Mouse (Mus musculus) gastrocnemius, adult 8-10 months (tissue): ENCODE data around the gene Gm20532. TPM values are rescaled to one million over a fixed set of nuclear protein-coding genes. Genes with fewer than 3 reads are reported as not detected.

Source experiments
- DNase-seq, 2 experiments: peaks; one replicate each; pipeline ENCODE4 v3.0.0; 2022; ENCODE audit warnings: low spot score in 2 of 2
- total RNA-seq, 4 experiments: library from RNA; stranded (reverse); gene quantifications; 2 replicates each; pipeline ENCODE4 v1.2.4; 2022

The Gm20532 gene
- total RNA-seq, 4 experiments from 2014 or later = not detected

- no peak for DNase-seq
Measured at GRCm38 (mm10) chr2:26617928-26618327, 31.5 kb downstream of the Gm20532 start.

DNA sequence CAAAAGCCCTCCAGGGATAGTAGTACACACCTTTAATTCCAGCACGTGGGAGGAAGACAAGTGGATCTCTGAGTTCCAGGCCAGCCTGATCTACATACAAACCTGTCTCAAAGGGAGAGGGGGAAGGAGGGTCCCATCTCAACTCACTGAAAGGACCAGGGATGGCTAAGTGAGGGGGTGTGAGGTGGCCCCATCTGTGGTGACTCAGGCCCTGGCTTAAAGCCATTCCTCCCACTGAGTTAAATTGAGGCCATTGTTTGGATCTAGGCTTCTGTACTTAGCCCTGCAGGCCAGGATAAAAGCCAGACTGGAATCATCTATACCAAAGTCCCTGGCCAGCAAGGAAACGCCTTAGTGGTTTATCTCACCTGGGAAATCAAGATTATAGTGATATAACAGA lies 34.8 kb downstream of the Gm20532 start:
- DNase-seq = no peak

DNA sequence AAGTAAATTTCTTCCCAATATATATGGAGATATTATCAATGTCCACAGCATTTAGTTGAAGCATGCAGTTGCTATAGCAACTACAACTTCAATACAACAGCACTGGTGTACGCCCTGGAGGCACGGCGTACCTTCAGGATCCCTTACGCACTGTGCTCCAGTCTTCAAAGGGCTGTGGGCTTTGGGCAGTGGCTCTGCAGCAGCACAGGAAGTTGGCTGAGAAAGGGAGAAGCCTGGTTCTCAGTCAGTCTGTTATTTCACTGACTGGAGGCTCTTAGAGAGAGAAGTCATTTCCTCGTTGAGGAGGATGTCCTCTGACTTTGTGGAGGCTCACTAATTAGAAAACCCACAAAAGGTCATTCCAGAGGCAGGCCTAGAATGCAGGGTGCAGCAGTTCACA lies 36.5 kb downstream of the Gm20532 start:
- no peak for DNase-seq

- no peak for DNase-seq
Measured at GRCm38 (mm10) chr2:26625419-26625818, 39.0 kb downstream of the Gm20532 start.

DNA sequence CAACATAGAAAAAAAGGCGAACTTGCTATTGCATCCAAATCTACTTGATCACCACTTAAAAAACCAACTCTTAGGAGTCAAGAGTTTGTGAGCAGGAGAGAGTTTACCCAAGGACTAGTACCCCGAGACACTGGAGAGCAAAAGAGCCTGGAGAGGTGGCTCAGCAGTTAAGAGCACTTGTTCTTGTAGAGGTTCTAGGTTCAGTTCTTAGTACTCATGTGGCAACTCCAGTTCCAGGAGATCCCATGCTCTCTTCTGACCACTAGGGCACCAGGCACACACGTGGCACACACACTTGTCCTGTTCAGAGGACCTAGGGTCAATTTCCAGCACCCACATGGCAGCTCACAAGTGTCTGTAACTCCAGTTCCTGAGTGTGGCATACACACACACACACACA lies 39.6 kb downstream of the Gm20532 start:
- no peak for DNase-seq

DNA sequence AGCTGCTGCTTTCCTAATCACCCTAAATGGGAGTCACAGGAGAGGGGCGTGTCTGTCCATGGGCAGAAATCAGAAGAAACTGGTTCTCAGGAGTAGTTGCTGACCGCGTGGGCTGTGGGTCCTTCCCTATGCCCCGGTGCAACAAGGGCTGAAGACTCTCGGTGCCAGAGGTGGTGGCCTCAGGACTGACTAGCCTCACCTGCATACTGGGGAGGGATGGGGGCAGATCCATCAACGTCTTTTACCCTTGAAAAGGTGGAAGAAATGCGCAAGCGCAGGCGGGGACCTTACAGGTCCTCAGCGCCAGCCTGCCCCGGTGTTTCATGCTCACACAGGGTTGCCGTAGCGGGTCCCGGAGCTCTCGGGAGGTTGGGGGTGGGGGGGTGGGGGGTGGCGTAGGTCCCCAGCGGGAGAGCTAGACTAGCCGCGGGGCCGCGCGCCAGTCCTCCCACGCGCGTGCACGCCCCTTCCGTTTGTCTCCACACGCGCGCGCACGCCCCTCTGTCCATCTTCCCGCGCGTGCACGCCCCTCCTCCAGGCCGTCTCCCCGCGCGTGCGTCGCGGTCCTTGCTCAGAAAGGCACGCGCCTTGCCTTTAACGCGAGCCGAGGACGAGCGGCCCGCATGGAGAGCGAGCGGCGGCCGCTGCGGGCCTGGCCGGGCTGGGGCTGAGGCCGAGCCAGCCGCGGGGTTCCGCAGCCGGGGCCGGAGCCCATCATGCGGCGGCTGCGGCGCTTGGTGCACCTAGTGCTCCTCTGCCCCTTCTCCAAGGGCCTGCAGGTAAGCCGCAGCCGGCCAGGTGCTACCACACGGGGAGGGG lies 41.7 kb downstream of the Gm20532 start, which contains the start of gene Fam69b:
Fam69b (plus strand) TSS at position 537 of the 819 bp plus-strand sequence.
- DNase-seq = peak; percentile 33 to 56

GRCm38 (mm10) chr2:26628792-26629437 lies 42.5 kb downstream of the Gm20532 start:
- DNase-seq = no peak

GRCm38 (mm10) chr2:26632541-26633395 lies 46.3 kb downstream of the Gm20532 start:
- no peak for DNase-seq

DNA sequence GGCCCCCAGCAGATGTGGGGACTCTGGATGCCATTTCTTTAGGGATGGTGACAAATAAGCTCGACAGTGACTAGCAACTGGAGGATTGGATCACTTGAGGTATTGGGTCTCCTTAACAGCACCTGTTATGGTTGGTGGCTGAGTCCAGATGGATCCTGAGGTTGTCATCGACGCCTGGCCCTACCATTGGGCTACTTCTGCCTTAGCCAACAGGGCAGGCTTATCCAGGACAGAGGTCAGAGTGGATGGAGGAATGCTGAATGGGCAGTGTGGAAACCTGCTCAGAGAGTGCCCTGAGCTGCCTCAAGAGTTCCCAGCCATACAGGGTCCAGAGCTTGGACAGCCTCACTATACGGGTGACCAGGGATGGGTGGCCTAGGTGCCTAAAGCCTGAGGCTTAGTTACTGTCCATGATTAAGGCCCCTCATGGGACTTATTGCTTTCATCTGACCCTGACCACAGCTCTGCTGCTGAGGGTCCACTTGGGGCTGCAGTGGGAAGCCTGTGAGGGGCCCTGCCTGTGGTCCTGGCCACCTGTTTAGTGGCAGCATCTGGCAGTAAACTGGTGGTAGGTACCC lies 47.6 kb downstream of the Gm20532 start:
- no peak for DNase-seq

DNA sequence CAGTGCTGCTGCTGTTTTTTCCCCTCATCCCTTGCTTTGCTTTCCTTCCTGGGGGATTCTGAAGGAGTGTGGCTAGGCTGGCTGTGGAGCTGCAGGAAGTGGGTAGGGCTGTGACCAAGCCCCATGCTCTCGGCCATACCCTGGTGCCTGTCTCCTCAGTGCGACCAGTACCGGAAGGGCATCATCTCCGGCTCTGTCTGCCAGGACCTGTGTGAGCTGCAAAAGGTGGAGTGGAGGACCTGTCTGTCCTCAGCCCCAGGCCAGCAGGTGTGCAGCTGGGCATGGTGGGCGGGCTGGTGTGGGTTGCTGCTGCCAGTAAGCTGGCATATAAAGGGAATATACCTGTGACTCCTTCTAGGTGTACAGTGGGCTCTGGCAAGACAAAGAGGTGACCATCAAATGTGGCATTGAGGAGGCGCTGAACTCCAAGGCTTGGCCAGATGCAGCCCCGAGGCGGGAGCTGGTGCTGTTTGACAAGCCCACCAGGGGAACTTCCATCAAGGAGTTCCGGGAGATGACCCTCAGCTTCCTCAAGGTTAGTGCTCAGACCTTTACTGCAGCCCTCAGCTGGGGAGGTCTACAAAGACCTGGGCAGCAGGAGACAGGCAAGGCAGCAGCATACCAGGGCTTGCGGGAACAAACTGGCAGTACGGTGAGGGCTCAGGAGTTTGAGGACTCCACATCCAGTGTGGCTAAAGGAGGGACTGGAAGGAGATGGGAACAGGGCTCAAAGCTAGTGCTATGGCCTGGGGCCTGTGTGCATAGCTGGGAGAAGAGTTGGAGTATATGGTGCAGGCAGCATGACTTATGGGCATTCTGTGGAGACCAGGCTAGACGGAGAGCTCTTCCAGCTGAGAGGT lies 48.4 kb downstream of the Gm20532 start:
- DNase-seq = no peak

DNA sequence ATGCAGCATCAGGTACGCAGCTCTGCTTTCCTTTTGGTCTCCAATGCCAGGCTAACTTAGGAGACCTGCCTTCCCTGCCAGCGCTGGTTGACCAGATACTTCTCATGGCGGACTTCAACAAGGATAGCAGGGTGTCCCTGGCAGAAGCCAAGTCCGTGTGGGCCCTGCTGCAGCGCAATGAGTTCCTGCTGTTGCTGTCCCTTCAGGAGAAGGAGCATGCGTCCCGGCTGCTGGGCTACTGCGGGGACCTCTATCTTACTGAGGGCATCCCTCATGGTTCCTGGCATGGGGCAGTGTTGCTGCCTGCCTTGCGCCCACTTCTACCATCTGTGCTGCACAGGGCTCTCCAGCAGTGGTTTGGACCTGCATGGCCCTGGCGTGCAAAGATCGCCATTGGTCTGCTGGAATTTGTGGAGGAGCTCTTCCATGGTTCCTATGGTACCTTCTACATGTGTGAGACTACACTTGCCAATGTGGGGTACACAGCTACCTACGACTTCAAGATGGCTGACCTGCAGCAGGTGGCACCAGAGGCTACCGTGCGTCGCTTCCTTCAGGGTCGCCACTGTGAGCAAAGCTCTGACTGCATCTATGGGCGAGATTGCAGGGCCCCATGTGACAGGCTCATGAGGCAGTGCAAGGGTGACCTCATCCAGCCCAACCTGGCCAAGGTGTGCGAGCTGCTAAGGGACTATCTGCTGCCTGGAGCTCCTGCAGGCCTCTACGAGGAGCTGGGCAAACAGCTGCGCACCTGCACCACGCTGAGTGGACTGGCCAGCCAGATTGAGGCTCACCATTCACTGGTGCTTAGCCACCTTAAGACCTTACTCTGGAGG lies 49.3 kb downstream of the Gm20532 start:
- DNase-seq = no peak

GRCm38 (mm10) chr2:26636325-26636635 lies 49.8 kb downstream of the Gm20532 start:
- no peak for DNase-seq

GRCm38 (mm10) chr2:26637316-26637932 lies 51.0 kb downstream of the Gm20532 start:
- no peak for DNase-seq

DNA sequence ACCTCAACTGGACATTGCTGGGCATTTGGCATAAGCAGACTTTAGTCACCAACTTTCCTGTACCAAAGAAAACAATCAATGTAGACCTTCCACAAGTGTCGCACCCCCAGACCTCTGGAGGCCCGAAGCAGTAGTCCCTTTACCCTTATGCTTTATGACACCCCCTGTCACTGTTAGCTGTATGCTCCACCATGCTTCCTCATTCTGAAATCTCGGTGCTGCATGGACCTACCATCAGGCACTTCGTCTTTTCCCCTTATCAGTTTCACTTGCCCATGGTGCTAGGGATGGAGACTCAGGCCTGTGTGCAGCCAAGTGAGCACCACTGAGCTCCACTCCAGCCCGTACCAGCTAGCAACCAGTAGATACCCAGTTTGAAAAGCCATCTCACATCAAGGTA lies 51.6 kb downstream of the Gm20532 start:
- no peak for DNase-seq

GRCm38 (mm10) chr2:26638572-26638971 lies 52.1 kb downstream of the Gm20532 start:
- DNase-seq = no peak

GRCm38 (mm10) chr2:26639083-26639482 lies 52.6 kb downstream of the Gm20532 start:
- DNase-seq = no peak

DNA sequence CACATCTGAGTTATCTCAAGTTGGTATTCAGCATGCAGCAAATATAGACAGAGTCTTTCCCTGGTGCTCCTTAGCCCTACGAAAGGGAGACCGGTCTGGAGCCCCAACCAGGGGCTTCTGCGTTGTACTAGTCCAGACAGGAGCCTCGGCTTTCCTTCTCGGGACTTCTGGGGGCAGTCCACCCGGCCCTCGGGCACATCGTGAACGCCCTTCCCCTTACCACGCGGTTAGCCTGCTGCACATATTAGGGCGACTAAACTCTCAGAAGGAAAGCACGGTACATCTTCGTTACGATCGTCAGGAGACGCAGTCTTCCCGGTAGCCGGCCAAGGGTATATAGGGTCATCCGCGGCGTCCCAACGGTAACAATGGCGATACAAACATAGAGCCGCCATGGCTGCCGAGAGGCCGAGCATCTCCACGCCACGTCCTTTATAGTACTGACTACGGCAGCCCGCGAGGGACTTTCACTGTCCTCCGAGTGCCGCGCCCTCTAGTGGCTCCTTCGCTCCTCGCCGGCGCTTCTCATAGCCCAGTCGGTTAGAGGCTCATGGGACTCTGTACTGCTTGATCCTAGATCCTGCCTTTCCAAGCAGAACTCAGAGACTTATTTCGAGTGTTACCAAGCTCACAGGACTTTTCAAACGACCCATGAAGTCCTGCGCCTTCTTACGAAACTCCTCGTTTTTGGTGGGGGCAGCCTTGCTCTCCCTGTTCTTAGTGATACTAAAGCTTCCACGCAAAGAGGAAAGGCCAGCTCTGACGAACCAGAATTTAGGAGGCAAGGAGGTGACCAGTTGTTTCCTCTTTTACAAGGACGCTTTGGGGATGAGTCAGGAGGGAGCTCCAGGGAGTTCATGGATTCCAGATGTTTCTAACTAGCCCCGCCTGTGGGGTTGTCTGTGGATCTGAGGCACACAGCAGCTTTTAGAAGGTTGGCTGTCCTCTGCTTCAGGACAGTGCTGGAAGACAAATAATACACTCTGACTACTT lies 53.7 kb downstream of the Gm20532 start:
- DNase-seq = peak; percentile 92 to 93

- no peak for DNase-seq
Measured at GRCm38 (mm10) chr2:26641006-26641647, 54.7 kb downstream of the Gm20532 start.
